In the genomic region with DNA sequence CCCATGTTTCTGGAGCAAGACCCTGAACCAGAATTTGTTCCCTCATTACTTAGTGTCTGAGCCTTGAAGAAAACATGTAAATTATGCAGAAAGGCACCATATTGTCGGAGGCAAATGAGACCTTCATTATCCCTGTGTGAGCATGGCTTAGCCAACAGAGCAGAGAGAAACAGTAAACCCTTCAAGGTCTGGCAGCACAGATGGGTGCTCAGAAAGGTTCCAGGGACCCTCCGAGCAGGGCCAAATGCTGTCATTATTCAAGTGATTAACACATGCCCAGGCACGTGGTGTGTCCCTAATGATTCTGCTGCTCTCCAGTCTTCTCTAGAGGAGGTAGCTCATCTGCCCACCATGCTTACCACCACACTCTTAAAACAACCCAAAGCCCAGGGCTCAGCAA, we compare ENCODE assay signal across 17 mouse cellular contexts.
"Had no signal": no experiment of that assay in that cellular context is flagged by ENCODE, and none has a peak within 500 bp of the region (broad histone marks: within the 10 kb centered on the region; RNA-seq: fewer than 3 reads in every experiment).

No protein-coding gene starts in this region.

- DNase-seq: kidney, postnatal 10 days; kidney, postnatal 36 days; layer of hippocampus, postnatal 36 days; liver, embryonic 13.5 days; lung, adult 2 months; midbrain, embryonic 14.5 days; right cerebral cortex, adult 18-20 months; right cerebral cortex, postnatal 14 days; right cerebral cortex, postnatal 4 days; thymus, adult 2 months; thymus, postnatal 14 days; thymus, postnatal 4 days had no signal

- H3K4me1 ChIP-seq: liver, embryonic 13.5 days; neural tube, embryonic 12.5 days; neural tube, embryonic 15.5 days had no signal

- H3K27ac ChIP-seq: left cerebral cortex, adult 2 months; liver, embryonic 13.5 days; macrophage; neural tube, embryonic 12.5 days; neural tube, embryonic 15.5 days; stomach, postnatal 0 days had no signal

- H3K4me3 ChIP-seq: left cerebral cortex, adult 2 months; liver, embryonic 13.5 days; neural tube, embryonic 12.5 days; neural tube, embryonic 15.5 days had no signal

- H3K27me3 ChIP-seq: liver, embryonic 13.5 days; neural tube, embryonic 12.5 days; neural tube, embryonic 15.5 days had no signal

- H3K9me3 ChIP-seq: liver, embryonic 13.5 days; neural tube, embryonic 12.5 days; neural tube, embryonic 15.5 days had no signal

- H3K4me2 ChIP-seq: liver, embryonic 13.5 days; neural tube, embryonic 12.5 days; neural tube, embryonic 15.5 days had no signal

- H3K36me3 ChIP-seq: liver, embryonic 13.5 days; neural tube, embryonic 12.5 days; neural tube, embryonic 15.5 days had no signal

- H3K9ac ChIP-seq: liver, embryonic 13.5 days; neural tube, embryonic 12.5 days; neural tube, embryonic 15.5 days had no signal
